Mouse (Mus musculus) thymus, postnatal 14 days (tissue): ENCODE measurements around the gene Slc2a1.

Experiments
- DNase-seq: peaks from one replicate; pipeline ENCODE4 v3.0.0; 2021

Gene Slc2a1

DNA sequence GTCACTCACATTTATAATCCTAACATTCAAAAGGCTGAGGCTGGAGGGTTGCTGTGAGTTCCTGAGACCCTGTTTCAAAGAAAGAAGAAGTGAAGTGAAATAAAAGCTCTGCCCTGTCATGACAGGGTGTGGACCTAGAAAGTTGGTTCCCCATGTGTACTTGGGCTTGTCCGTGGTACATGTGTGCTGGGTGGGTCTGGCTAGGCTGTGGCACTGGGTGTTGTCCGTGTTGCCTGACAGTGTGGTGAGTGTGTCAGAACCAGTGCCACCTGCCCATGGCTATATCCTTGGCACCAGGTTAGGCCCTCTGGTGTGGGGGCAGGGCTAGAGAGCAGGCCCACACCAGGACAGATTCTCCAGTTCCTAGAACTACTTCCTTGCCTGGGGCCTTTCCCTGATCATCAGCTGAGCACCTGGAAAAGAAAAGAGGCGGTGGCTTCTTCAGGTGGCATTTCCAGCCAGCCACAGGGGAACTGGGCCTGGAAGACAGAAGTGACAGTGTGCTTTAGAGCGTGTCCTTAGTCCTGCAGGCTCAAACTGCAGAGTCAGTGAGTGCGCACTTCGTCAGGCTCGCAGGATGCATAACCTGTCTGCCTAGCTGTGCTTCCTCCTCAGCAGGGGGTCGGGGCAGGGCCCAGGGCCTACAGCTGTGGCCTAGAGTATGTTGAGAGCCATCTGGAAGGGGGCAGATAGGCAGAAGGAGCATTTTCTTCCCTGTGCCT is 22.8 kb downstream of the Slc2a1 start:
- no peak for DNase-seq

DNA sequence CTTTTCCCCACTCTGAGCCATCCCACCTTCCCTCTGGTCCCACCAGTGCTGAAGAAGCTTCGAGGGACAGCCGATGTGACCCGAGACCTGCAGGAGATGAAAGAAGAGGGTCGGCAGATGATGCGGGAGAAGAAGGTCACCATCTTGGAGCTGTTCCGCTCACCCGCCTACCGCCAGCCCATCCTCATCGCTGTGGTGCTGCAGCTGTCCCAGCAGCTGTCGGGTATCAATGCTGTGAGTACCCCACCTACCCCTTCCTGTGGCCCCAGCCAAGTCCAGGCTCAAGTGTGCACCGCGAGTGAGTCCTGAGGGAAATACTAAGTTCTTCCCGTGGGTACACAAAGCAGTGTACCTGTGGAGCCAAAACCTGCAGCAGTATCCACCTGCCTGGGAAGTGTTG is 24.8 kb downstream of the Slc2a1 start:
- no peak for DNase-seq

DNA sequence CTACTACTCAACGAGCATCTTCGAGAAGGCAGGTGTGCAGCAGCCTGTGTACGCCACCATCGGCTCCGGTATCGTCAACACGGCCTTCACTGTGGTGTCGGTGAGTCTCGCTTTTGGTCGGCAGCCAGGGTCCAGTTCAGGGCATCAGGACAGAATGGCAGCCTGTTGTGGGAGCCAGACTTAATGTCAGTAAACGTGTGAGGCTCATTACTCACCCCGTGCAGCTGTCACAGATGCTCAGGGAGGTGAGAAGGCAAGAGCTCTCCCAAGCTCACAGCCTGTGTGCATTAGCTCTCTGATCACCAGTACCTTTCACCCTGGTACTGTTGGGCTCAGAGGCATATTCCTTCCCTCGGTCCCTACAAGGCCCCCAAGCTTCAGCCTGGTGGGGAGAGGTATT is 25.3 kb downstream of the Slc2a1 start:
- DNase-seq: no peak

DNA sequence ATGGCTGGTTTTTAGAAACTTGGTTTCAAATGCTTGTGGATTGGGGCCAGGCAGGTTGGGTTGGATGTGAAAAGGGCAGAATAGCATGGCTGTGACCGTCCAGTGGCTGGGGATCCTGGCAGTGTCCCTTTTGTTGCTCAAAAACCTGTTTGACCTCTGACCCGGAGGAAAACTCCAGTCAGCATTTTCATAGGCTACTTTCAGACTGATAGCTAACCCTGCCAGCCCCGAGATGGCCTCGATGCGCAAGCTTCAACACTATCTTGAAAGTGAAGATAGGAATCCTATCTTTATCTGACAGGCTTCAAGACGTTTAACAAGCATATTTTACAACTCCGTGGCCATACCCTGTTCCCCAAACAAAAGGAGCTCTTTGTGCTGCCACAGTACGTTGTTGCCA is 28.8 kb downstream of the Slc2a1 start:
- DNase-seq: no peak

DNA sequence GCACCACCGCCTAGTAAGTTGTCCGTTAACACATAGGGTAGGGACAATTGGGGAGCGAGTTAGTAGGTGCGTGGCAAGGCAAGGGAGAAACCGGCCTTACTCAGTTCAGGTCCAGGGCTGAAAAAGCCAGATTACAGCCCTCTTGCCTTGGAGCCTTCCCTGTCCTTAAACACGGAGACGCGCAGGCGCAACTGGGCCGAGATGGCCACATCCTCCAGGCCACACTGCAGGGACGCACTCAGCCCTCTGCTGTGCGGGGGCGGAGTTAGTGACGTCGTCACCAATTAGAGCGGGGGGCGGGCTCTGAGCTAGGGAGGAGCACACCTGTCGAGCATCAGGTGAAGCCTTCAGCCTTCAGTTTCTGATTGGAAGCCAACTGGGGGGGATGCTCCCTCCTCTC is 29.7 kb downstream of the Slc2a1 start:
- no peak for DNase-seq

DNA sequence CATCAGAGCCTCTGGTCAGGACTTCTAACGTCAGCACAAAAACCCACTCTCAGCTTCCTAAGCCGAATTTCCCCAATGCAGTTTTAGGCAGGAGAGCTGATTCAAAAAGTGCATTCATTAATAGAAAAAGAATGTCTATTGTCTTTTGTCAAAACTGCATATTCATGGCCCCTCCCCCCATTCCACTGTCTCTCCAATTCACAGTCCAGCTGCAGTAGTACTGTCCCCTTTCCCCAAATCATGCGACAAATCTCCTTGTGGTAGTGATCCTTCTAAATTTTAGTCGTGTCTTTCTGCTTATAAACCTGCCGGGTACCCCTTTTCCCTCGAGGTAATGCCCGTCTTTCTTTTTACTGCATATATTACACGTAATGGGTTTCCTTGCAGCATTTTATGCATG is 30.3 kb downstream of the Slc2a1 start:
- DNase-seq: no peak

DNA sequence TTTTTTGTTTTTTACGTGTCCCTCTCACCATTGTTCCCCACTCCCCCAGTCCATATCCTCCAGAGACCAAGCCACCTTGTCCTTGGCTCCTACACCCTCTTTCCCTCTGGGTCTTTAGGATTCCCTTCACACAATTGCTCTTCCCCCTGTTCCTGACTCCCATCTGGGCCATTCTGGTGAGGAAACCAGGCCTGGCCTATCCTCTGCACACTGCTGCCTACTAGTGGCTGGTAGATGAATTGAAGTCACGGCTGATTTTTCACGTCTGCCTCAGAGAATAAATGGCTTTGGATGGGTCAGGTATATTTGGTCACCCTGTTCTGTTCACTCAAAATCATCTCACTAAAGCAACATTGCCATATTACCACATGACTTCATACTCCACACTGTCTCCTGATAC is 31.6 kb downstream of the Slc2a1 start:
- peak; percentile 51 for DNase-seq

DNA sequence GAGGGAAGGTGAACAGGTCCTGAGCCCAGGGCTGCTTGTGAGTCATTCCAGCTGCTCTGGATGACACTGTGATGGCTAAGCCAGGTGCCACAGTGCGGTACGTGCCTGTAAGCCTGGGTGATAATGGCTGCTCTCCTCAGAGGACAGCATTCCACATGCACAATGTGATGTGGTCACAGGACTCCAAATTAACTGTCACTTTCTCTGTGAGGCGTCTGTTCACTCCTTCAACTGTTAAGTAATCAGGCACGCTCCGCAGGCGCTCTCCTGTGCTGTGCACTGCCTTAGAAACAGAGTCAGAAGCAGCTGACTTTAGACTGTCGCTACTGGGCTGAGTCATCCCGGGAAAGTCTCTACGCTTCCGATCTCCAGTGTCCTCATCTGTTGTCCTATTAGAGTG is 32.7 kb downstream of the Slc2a1 start:
- DNase-seq: no peak

DNA sequence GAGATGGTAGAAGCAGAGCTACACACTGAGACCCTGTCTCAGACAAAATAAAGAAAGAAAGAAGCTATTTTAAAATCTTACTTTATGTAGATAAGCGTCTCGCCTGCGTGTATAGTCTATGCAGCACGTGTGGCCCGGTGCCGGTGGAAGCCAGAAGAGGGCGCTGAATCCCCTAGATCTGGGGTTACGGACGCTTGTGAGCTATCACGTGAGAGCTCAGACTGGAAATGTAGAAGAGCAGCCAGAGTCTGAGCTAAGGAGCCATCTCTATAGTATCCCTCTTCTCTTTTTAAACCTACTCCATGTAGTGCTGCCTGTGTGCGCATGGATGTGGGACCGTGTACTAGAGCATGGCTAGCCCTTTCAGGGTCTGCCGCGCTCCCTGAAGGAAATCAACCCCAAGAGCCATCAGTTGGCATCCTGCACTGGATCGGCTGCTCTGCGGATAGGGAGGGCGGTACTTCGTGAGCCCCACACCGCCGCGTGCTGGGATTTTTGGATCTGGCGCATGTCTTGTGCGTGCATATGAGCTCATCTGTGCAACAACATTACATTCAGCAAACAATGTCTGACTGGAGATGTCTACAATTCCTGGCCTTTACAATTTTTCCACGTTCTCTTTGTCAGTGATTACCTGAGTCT is 33.8 kb downstream of the Slc2a1 start:
- DNase-seq: peak; percentile 71

DNA sequence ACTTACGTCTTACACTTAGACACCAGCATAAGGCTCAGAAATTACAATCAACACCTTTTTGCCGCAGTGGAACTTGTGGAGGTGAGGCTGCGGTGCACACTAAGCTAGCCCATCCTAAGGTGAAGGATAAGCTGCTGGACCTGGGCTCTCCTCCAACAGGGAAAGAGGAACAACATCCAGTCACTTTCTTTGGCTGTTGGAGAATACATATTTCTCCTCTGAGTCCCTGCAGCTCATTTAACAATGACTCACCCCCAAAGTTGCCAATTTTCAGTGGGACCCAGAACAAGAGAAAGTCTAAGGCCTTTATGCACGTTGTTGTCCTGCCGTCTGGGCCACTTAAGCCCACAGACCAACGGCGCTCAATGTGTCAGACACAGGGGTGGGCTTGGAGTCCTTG is 38.3 kb downstream of the Slc2a1 start:
- DNase-seq: no peak

DNA sequence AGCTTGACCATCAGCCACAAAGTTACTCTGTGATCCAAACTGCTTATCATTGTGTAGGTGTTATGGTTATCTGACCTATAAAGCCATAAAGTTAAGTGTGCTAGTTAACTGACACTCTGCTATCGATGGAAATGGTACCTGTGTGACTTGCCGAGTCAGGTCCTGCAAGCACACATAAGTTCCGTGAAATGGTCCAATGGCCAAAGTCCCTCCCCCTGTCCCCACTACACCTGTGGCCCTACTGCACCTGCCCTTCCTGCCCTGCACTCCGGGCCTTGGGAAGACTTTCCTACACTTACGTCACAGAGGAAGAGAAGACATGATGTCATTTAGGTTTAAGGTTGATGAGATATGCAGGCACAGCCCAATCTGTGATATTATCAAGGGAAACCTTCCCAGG is 38.8 kb downstream of the Slc2a1 start:
- no peak for DNase-seq

DNA sequence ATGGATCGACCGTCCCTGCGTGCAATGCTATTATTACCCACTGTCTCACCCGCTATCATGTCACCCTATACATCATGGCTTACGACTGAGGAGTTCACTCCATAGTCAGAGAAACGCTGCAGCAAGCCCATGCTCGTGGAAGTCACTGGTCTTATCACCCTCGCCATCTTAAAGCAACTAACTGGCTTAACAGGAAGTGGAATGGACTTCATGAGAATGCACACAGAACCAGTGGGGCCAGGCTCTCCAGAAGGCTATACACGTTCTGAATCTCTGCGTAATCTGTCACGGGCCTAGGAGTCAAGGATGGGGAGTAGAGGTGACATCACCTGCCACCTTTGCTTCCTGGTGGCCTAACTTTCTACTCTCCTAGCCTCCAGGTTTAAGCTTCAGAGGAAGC is 40.2 kb downstream of the Slc2a1 start:
- DNase-seq: no peak

DNA sequence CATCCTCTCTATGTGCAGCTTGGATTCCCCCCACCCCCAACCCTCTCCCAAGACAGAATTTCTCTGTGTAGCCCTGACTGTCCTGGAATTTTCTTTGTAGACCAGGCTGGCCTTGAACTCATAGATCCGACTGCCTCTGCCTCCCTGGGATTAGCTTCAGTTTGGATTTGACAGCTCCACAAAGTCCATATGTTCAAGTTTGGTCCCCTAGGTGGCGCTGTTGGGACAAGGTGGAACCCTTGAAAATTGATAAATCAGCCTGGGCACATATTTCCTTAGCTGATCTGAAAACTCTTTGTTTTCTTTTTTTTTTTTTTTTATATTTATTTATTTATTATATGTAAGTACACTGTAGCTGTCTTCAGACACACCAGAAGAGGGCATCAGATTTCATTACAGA is 48.7 kb downstream of the Slc2a1 start:
- peak; percentile 69 for DNase-seq

DNA sequence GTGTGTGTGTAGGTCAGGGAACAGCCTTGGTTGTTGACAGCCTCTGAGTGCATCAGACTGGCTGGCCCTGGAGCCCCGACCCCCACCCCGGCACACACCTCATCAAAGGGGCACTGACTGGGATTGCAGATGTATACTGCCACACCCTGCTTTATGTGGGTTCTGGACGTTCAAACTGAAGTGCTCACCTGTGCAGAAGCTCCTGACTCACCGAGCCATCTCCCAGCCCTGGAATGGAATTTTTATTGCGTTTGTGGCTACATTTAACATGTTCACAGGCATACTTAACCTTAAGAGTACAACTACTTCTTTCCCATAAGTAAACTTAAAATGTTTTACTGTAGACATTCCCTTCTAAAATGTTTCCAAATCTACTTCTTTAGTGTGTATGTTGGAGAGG is 49.4 kb downstream of the Slc2a1 start:
- no peak for DNase-seq

DNA sequence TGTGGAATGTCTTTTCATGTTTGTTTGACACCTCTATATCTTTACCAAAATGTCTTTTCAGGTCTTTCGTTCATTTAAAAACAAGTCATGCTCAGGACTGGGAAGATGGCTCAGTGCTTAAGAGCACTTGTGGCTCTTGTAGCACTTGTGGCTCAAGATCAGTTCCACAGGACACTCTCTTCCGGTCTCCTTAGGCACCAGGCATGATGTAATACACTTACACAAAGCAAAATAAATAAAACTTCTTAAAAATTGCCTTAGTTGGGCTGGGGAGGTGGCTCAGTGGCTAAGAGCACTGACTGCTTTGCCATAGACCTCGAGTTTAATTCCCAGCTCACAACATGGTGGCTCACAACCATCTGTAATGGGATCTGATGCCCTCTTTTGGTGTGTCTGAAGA is 52.8 kb downstream of the Slc2a1 start:
- no peak for DNase-seq

DNA sequence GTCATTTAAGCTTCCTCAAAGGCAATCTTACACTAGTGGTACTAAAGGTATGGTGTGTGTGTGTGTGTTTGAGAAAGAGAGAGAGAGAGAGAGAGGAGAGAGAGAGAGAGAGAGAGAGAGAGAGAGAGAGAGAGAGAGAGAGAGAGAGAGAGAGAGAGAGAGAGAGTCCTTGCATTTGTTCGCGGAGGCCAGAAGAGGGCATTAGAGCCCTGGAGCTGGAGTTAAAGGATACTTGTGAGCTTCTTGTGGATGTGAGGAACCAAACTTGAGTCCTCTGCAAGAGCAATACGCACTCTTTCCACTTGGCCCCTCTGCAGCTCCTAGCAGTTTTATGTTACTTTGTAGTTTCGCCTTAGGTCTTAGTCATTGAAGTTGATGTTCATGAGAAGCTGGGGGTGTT is 54.5 kb downstream of the Slc2a1 start:
- DNase-seq: no peak

DNA sequence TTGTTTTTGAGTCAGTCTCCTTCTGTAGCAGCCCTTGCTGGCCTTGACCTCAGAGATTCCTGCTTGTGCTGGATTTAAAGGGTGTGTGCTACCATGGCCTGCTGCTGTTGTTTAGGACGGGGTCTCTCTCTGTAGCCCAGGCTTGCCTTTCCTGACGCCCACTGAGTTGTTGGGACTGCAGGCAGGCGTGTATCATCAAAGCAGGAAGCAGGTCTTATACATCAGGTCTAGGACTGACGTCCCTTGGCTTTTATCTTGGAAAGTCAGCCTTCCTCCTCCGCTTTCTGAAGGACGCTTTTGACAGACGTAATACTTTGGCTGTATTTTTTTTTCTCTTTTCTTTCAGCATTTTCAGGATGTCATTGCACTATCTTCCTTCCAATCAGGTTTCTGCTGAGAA is 57.4 kb downstream of the Slc2a1 start:
- DNase-seq: no peak

DNA sequence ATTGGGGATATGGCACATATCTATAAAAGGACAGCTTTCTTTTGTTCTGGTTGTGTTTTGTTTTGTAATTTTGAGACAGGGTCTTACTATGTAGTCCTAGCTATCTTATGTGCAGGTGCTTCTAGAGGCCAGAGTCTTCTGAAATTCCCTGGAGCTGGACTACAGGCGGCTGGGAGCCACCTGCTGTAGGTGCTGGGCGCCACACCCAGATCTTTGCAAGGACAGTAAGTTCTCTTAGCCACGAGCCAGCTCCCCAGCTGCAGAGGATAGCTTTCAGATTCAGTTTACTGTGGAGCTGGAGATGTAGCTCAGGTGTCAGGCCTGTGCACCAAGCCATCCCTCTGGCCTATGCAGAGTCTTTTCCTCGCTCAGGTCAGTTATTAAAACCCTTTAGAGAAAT is 58.6 kb downstream of the Slc2a1 start:
- DNase-seq: no peak

DNA sequence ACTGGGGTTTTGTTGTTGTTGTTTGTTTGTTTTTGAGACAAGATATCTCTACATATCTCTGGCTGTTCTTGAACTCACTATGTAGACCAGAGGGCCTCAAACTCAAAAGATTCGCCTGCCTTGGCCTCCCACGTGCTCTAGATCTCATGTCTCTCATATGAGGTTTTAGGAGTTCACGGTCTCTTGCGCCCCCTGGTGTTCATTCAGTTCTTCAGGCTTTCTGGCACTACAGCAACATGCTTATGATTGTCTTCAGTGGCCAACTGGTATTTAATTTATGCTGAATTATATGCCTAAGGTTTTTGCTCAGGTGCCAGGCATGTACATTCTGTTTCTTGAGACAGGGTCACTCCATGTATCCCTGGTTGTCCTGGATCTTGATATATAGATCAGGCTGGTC is 59.2 kb downstream of the Slc2a1 start:
- DNase-seq: peak; percentile 85

DNA sequence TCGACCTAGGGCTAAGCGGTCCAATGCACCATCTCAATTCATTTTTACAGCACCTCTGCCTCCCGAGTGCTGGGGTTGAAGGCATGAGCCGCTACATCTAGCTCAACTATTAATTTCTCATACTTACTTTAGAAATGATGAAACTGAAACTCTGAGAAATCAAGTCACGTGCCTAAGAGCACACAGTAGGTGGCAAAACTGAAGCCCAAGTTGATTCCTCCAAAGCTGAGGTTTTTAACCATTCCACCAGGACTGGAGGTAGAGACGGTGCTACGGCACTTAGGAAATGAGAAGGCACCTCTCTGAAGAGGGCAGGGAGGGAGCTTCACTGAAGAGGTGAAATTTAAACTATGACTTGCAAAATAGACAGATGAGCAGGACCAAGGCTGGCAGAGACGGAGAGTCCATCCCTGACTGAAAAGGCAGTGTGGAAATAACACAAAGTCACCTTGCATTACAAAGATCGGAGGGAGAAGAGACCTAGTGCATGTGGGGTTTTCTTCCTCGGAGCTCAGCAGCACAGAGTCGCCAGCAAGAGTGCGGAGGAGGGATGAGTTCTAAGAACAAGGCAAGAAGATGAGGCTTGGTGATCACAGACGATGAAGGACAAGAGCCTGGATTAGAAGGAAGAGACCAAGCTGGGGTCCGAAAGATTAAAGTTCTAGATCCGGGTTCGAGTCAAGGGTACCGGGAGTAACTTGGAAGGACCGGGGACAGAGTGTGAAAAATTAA is 64.6 kb downstream of the Slc2a1 start:
- peak; percentile 19 for DNase-seq

DNA sequence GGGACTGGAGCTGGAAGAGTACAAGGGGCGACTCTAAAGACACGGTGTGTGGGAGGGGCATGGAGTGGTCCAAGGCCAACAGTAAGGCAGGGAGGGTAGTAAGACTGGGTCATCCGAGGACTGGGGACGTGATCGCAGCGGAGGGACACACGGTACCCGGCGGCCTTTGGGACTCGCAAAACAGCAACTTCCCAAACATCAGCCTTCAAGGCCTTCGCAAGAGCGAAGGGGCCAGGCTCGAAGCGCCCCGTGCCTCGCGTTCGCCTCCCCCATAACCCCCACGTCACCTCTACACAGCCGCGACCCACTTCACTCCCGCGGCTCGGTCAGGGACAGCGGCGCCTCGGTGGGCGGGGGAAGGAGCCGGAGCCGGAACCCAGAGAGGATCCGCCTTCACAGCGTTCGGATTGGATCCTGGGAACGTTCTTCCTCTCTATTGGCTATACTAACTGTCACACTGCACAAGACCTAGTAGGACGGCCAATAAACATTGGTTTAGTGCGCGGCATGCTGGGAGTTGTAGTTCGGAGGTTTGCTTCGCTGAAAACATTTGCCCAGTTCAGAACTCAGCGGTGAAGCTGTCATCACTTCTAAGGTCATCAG is 65.4 kb downstream of the Slc2a1 start, which contains the start of gene Zfp691:
Zfp691 (minus strand) TSS at position 345 of the 603 bp plus-strand sequence.
- DNase-seq: peak; percentile 96

DNA sequence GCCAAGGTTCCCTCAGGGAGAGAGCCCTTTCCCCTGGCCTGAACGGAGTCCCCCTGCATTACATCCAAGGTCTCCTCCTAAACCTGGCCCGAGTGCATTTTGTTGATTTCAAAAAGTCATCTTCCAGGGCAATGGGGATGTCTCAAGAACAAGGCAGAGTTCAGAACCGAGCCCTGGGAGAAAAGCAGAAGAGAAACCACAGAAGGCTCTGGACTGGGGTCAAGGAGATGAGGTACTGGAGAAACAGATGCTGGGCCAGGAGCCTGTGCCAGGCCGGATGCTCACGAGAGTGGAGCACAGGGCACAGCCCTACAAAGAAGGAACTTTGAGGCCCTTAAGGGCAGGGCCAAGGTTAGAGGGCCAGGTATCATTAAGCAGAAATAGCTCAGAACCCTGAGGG is 69.2 kb downstream of the Slc2a1 start:
- no peak for DNase-seq

DNA sequence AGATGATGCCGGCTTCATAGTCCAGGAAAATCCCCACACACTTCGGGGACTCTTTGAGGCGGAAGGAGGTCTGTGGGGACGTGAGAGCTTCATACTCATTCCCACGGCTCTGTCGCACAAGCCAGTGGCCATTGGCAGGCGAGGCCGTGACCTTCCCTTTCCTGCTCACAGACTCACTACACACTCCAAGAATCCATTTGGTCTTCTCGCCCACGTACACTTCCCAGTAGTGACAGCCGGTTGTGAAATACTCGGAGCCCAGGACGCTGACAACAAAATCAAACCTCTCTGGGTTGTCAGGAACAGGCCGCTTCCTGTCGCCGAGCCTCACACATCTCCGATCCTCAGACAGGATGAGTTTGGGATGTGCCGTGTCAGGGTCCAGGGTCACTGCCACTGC is 69.8 kb downstream of the Slc2a1 start:
- DNase-seq: no peak
